Mouse (Mus musculus) embryo, embryonic 9.5 days (tissue): ENCODE measurements around the gene Acrbp.

ENCODE experiments used
- DNase-seq: peaks from one replicate; pipeline ENCODE4 v3.0.0-alpha.2; 2017; ENCODE audit errors: extremely low spot score

The Acrbp gene

GRCm38 (mm10) chr6:125071170-125071895 lies 21.8 kb downstream of the Acrbp start:
- DNase-seq: no peak

DNA sequence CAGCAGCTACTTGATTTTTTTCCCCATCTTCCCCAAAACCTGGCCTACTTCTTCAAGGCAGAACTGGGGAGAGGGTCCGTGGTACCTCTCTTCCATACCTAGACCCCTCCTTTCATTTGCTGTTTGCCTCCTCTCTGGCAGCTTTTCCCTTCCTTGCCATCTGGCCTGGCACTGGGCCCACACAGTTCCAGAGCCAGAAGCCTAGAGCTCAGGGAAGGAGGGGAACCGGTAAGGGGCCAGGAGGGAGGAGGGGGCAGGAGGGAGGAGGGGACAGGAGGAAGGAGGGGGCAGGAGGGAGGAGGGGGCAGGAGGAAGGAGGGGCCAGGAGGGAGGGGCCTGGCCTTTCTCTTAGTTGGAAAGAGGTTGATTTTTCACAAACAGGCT lies 22.4 kb downstream of the Acrbp start:
- DNase-seq: no peak

- DNase-seq: no peak
Observed at GRCm38 (mm10) chr6:125073825-125074224, 24.3 kb downstream of the Acrbp start.

GRCm38 (mm10) chr6:125081394-125081793 lies 31.9 kb downstream of the Acrbp start:
- no peak for DNase-seq

GRCm38 (mm10) chr6:125081797-125082560 lies 32.5 kb downstream of the Acrbp start:
- peak; percentile 90 for DNase-seq

DNA sequence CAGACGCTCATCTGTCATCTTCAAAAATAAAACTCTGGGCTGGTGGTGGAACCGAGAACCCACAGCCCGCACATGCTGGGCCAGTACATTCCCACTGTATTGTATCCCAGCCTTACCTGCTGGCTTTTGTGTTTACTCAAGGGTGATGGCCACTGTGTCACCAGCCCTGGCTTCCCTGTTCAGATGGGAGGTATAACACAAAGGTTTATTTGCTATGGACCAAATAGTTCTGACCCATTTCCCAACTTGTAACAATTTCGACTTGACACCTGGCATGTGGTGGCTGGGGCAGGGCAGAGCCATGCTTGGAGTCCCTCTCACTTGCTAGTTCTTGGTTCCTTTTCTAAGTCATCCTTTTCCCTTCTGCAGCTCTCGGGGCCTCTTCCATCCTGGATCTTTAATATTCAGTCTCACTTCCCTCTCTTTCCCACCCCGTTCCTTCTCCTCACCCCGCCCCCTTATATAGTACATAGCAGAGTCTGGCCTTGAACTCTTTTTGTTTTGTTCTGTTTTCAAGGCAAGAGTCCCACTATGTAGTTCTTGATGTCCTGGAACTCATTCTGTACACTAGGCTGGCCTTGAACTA lies 33.4 kb downstream of the Acrbp start:
- DNase-seq: no peak

- DNase-seq: peak; percentile 75
Observed at GRCm38 (mm10) chr6:125084424-125084823, 34.9 kb downstream of the Acrbp start.

GRCm38 (mm10) chr6:125087937-125088336 lies 38.4 kb downstream of the Acrbp start:
- DNase-seq: no peak

DNA sequence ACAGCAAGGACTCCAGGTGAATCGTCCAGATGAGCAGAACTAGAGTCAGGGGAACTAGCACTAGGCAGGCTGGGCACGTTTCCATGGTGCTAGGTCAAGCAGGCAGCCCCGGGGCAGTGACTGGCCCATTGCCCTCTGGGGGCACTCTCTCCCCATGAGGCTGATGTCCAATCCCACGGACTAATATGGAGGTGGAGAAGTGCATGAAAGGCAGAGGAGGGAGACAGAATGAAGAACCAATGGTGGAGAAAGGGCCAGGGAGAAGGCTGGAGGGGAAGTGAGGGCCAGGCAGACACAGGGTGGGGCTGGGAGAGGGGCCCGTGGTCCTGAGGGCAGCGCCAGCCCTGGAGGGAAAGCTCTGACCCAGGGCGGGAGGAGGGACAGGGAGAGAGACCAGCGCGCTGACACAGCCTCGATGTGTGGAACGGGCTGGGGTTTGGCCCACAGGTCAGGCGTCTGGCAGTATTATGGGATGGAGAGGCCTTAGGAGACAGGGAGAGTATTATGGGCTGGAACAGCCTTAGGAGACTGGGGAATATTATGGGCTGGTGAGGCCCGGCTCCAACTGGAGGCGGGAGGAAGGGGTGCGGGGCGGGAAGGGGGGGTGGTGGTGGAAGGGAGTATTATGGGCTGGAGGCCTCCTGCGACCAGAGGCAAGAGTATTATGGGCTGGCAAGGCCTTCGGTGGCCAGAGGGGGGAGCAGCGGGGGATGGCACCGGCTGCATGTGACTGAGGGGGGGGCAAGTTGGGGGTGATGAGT lies 39.3 kb downstream of the Acrbp start:
- peak; percentile 89 for DNase-seq

- DNase-seq: peak; percentile 77
Observed at GRCm38 (mm10) chr6:125089521-125090321, 40.2 kb downstream of the Acrbp start.

DNA sequence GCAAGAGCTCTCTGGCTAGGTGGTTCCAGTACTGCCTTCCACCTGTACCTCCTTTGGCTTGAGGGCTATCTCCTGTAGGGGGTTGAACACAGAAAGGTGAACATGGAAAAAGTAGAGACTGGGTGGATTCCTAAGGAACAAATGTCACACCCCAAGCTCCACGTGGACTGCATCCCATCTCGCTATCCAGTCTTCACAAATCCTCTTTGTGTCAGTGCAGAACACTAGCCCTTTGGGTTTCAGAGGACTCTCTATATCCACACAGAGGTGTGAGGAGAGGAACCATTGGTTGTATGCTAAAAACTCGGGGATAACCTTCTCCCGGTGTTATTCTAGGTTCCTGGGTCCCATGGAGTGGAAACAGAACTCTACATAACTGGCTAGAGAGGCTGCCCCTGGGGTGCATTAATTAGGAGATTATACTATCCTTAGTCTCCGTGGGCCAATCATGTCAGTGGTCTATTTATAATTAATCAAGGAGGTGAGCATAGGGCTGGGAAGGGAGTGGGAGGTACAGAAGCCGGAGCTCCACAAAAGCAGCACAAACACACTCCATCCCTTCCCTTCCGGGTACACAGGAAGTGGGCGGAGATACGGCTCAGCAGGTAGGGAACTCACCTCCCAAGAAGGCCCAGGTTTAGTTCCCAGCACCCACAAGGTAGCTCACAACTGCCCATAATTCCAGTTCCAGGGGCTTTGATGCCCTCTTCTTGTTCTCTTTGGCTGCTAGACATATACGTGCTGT lies 41.0 kb downstream of the Acrbp start:
- no peak for DNase-seq

GRCm38 (mm10) chr6:125092372-125092771 lies 42.9 kb downstream of the Acrbp start:
- DNase-seq: no peak

DNA sequence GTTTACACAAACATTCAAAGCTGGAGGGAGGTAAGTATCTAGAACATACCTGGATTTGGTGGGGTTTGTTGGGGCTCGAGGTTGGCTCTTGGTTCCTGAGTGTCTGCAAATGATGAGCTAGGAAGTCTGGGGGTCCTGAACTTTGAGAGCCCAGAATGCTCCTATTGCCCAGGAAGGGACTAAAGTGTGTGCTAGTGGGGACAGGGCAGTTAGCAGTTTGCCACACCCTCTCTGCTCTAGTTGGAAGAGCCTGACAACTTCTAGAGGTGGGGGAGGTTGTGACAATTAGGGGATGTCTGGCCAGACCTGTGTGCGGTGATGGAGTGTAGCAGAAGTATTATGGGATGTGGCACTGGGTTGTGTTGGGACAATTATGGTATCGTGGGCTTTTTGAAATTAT lies 45.4 kb downstream of the Acrbp start:
- DNase-seq: peak; percentile 42

- peak; percentile 94 for DNase-seq
Observed at GRCm38 (mm10) chr6:125095391-125096278, 46.1 kb downstream of the Acrbp start, which contains the start of gene Chd4. Chd4 (plus strand) TSS chr6:125095981.

DNA sequence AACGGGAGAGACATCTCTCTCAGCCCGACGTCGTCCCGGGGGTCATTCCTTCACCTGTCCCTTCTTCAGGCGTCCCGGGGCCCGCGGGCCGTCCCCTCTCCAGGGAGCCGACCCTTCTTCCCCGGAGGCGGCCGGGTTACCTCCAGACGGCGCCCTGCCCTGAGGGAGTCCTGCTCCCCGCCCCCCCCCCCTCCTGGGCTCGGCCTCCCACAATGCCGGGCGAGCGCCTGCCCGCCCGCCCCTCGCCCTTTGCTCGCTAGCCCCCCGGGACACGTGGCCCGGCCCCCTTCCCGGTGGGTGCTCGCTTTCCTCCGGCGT lies 46.7 kb downstream of the Acrbp start:
- DNase-seq: no peak

- DNase-seq: peak; percentile 63
Observed at GRCm38 (mm10) chr6:125096597-125097345, 47.3 kb downstream of the Acrbp start.

DNA sequence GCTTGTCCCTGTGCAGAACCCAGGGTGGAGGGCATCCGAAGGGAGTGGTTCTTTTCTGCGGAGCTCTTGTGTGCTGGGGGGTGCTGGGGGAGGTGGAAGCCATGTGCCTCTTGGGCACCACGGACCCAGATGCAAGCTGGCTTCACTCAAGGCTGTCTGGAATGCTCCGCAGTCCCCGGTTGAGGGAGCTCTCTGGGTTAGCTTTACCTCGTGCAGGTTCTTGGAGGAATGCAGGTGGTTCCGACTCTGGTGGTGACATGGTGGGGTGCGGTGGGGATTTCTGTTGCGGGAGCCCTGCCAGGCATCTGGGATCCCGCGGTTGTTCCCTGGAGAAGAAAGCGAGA lies 47.8 kb downstream of the Acrbp start:
- DNase-seq: no peak

DNA sequence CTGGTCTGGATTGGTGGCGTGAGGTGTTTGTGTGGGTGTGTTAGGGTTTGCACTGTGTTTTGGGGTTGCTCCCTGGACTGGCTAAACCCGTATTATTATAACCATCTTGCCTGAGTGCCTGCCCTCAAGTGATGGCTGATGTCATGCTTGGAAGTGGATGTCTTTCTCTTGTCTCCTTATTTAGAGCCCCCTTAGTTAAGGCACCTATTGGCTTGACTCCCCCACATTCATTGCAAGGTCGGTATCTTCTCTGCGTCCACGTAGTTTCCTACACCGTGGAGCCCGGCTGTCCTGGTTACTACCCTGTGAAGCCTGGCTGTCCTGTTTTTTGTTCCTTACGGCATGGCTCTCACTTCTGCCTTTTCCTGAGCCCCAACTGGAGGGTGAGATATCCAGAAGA lies 48.5 kb downstream of the Acrbp start:
- no peak for DNase-seq

DNA sequence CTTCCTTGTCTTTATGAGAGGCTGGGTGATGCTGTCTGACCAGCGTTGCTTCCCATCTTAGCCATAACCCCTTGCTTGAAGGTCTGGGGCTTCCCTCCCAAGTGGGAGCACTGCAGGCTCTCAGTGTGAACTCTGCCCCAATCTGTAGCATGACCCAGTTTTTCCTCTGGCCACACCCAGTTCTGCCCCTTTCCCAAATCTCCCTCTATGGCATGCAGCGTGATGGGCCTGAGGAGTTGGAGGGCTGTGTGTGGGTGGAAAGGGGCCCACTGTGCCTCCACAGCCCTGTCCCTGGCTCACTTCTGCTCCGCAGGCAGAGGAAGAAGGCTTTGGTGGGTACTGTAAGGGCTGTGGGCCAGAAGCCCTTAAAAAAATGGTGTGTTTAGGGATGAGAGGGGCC lies 49.0 kb downstream of the Acrbp start:
- DNase-seq: no peak
